Mouse (Mus musculus) hindbrain, embryonic 13.5 days (tissue): ENCODE data around the gene Cygb. TPM values are rescaled to one million over a fixed set of nuclear protein-coding genes. Genes with fewer than 3 reads are reported as not detected.

Experiments used
- ATAC-seq: fragments of 200-750 bp; cut with Nextera tagmentation; 2 replicates; pipeline ENCODE4 v1.8.0; 2017; ENCODE audit warnings: moderate TSS enrichment; ENCODE audit not compliant: low FRiP score
- H3K27ac ChIP-seq: fragments of 300-500 bp; sonication (generic); 2 replicates; pipeline ENCODE4 v1.5.1; 2015; ENCODE audit warnings: inconsistent platforms, mild to moderate bottlenecking, moderate library complexity
- H3K27me3 ChIP-seq: fragments of 300-500 bp; sonication (generic); 2 replicates; pipeline ENCODE4 v1.6.1; 2015; ENCODE audit warnings: mild to moderate bottlenecking, inconsistent platforms
- H3K36me3 ChIP-seq: fragments of 300-500 bp; sonication (generic); 2 replicates; pipeline ENCODE4 v1.6.1; 2015; ENCODE audit warnings: mild to moderate bottlenecking, inconsistent platforms
- H3K4me1 ChIP-seq: fragments of 300-500 bp; sonication (generic); replicated peaks from 2 replicates; pipeline ENCODE4 v1.6.1; 2015; ENCODE audit warnings: inconsistent platforms
- H3K4me2 ChIP-seq: fragments of 300-500 bp; sonication (generic); 2 replicates; pipeline ENCODE4 v1.6.1; 2015; ENCODE audit warnings: inconsistent platforms, mild to moderate bottlenecking, moderate library complexity
- H3K4me3 ChIP-seq: fragments of 300-500 bp; sonication (generic); 2 replicates; pipeline ENCODE4 v1.5.1; 2015; ENCODE audit warnings: mild to moderate bottlenecking, inconsistent platforms
- H3K9ac ChIP-seq: fragments of 300-500 bp; sonication (generic); 2 replicates; pipeline ENCODE4 v1.6.1; 2015; ENCODE audit warnings: mild to moderate bottlenecking, inconsistent platforms
- H3K9me3 ChIP-seq: fragments of 300-500 bp; sonication (generic); 2 replicates; pipeline ENCODE4 v1.6.1; 2016; ENCODE audit warnings: inconsistent platforms
- WGBS: fragments of 180-500 bp; shearing (Covaris S2); methylation state at CpG from one replicate; pipeline ENCODE4 v1.1.7; 2015; 5-methylcytosine and 5-hydroxymethylcytosine counted together
- polyA plus RNA-seq: library from polyadenylated mRNA; unstranded; fragments of >200 nt; fragmentation: Nextera tagmentation; extraction: Ambion mirVana; gene quantifications from 2 replicates; pipeline ENCODE4 v1.2.1, GENCODE M21; 2015

The Cygb gene
- 16.4 and 18.1 TPM in 2 replicates for polyA plus RNA-seq

GRCm38 (mm10) chr11:116654255-116654821, at the start of gene Cygb:
Gene Cygb, minus strand, starts transcription at chr11:116654313.
- H3K36me3 ChIP-seq, result peaks cover 3% of the 10 kb centered on the region
- WGBS, result 7% methylated on average over 28 of the region's 28 CpGs
- H3K4me1 ChIP-seq, result peaks cover 61% of the 10 kb centered on the region
- peak within 1 kb of the TSS; percentile 56 for H3K4me3 ChIP-seq
- ATAC-seq, result peak; percentile 19
- H3K9ac ChIP-seq, result peak within 1 kb of the TSS; percentile 89
- peak within 1 kb of the TSS; percentile 93 for H3K4me2 ChIP-seq
- peak within 1 kb of the TSS; percentile 52 for H3K27ac ChIP-seq
- H3K27me3 ChIP-seq, result peaks cover 52% of the 10 kb centered on the region
- no peaks in the 10 kb centered on the region for H3K9me3 ChIP-seq

- H3K9me3 ChIP-seq, result no peaks in the 10 kb centered on the region
- no peak overlapping the region for H3K4me3 ChIP-seq
- peaks cover 12% of the 10 kb centered on the region; the same call in 1 of the 2 replicates for H3K27me3 ChIP-seq
- ATAC-seq, result no peak
- no peaks in the 10 kb centered on the region for H3K4me1 ChIP-seq
- no peaks in the 10 kb centered on the region for H3K36me3 ChIP-seq
- WGBS, result 51% methylated on average over 5 of the region's 5 CpGs
- H3K9ac ChIP-seq, result no peak overlapping the region
- H3K4me2 ChIP-seq, result no peak overlapping the region
- no peak overlapping the region for H3K27ac ChIP-seq
These were observed 47.3 kb upstream of the Cygb start for GRCm38 (mm10) chr11:116701377-116701841.

- no peak overlapping the region for H3K9ac ChIP-seq
- H3K9me3 ChIP-seq, result no peaks in the 10 kb centered on the region
- no peak overlapping the region for H3K4me2 ChIP-seq
- no peaks in the 10 kb centered on the region for H3K36me3 ChIP-seq
- peaks cover 49% of the 10 kb centered on the region for H3K27me3 ChIP-seq
- peaks cover 18% of the 10 kb centered on the region for H3K4me1 ChIP-seq
- 70% methylated on average over 9 of the region's 9 CpGs for WGBS
- no peak overlapping the region for H3K4me3 ChIP-seq
- H3K27ac ChIP-seq, result no peak overlapping the region
- ATAC-seq, result no peak
These were observed 43.4 kb upstream of the Cygb start for GRCm38 (mm10) chr11:116697521-116697920.

GRCm38 (mm10) chr11:116696426-116696825, 42.3 kb upstream of the Cygb start:
- Histone ChIP-seq H3K36me3 (no peaks in the 10 kb centered on the region), H3K27ac (no peak overlapping the region), H3K4me2 (no peak overlapping the region), H3K4me1 (peaks cover 18% of the 10 kb centered on the region), H3K9ac (no peak overlapping the region), H3K27me3 (peaks cover 50% of the 10 kb centered on the region), H3K9me3 (no peaks in the 10 kb centered on the region), H3K4me3 (no peak overlapping the region)
- 92% methylated on average over 4 of the region's 4 CpGs for WGBS
- no peak for ATAC-seq

- H3K4me3 ChIP-seq, result no peak overlapping the region
- 18% methylated on average over 23 of the region's 23 CpGs for WGBS
- H3K9me3 ChIP-seq, result no peaks in the 10 kb centered on the region
- H3K27me3 ChIP-seq, result peaks cover 50% of the 10 kb centered on the region
- no peak overlapping the region for H3K27ac ChIP-seq
- no peaks in the 10 kb centered on the region for H3K36me3 ChIP-seq
- no peak for ATAC-seq
- peaks cover 18% of the 10 kb centered on the region for H3K4me1 ChIP-seq
- no peak overlapping the region for H3K9ac ChIP-seq
- H3K4me2 ChIP-seq, result peak overlapping the region; percentile 68
These were observed 41.2 kb upstream of the Cygb start for GRCm38 (mm10) chr11:116695194-116695880.

GRCm38 (mm10) chr11:116694250-116695193, 40.4 kb upstream of the Cygb start:
- peaks cover 18% of the 10 kb centered on the region for H3K4me1 ChIP-seq
- H3K27me3 ChIP-seq, result peaks cover 50% of the 10 kb centered on the region
- peak overlapping the region; percentile 68 for H3K9ac ChIP-seq
- no peak for ATAC-seq
- WGBS, result 1% methylated on average over 63 of the region's 73 CpGs
- no peak overlapping the region for H3K27ac ChIP-seq
- peak overlapping the region; percentile 43 for H3K4me3 ChIP-seq
- H3K36me3 ChIP-seq, result no peaks in the 10 kb centered on the region
- H3K4me2 ChIP-seq, result peak overlapping the region; percentile 68
- no peaks in the 10 kb centered on the region for H3K9me3 ChIP-seq

DNA sequence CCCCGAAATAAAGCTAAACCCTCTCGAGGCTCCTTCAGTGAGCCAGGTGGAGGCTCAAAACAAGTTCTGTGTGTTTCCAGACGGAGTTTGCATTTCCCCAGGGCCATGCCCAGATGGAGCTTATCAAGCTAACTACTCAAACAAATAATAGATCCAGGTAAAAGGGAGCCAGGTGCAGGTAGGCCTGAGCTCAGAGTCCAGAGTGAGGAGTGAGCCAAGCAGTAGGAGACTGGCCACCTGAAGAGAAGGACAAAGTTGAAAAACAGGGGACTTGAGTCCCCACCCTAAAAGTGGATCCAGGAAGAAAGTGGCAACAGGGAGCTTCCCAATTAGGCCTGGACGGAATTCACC, 39.8 kb upstream of the Cygb start:
- 40% methylated on average over 4 of the region's 4 CpGs for WGBS
- H3K9me3 ChIP-seq, result no peaks in the 10 kb centered on the region

DNA sequence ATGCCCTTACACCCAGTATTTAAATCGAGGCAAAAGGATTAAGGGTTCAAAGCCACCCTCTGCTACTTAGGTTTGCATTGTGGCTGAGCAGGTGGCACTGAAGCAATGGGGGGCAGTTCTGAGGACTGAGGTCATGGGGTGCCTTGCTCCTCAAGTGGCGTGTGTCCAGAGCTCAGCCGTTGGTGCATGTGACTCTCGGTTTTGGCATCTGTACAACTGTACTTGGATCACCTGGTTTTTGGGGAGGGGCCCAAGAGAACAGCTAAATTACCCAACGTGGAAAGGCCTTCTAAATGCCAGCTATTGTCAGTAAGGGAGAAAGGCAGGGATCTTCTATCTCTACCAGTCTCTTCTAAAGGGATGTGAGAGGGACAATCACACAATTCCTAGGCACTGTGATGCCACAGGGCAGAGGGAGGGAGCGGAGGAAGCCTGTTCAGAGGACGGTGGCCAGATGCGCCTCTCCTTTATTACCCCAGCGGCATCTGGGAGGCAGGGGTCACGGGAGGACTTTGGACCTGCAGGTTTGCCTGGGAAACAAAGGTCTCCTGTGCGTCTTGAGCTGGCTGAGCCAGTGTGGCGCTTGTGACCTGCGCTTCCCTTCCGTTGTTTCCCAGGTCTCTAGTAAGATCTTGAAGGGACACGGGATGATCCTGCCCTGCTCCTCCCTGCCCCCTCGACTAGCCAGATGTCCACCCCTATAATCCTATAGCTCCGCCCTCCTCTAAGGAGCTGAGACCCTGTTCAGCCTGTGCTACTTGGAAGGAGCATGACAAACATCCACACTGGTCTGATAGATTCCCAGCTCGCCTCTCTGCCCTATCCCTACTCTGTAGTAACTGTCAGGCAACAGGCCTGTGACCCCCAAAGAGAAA, 36.8 kb upstream of the Cygb start:
- 44% methylated on average over 18 of the region's 18 CpGs for WGBS
- ATAC-seq, result no peak
- no peak overlapping the region for H3K27ac ChIP-seq

More for the DNA sequence above, 39.8 kb upstream of the Cygb start:
- peak overlapping the region; percentile 43 for H3K4me3 ChIP-seq
- H3K36me3 ChIP-seq, result no peaks in the 10 kb centered on the region
- H3K4me2 ChIP-seq, result peak overlapping the region; percentile 68
- H3K27ac ChIP-seq, result no peak overlapping the region
- no peak for ATAC-seq
- H3K4me1 ChIP-seq, result peaks cover 18% of the 10 kb centered on the region
- peak overlapping the region; percentile 68 for H3K9ac ChIP-seq
- H3K27me3 ChIP-seq, result peaks cover 50% of the 10 kb centered on the region

DNA sequence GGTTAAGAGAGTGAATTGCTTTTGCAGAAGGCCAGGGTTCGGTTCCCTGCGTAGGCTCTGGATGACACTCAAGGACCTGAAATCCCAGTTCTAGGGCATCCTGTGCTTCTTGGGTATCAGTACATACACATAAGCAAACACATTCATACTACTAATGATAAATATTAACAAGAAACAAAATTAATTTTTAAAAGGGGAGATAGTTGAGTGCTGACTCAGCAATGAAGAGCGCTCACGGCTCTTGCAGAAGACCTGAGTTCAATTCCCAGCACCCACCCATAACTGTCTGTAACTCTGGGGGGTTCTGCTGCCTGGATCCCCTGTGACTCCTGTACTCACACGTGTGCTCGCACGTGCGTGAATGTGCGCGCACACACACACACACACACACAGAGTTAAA, 35.5 kb upstream of the Cygb start:
- peaks cover 8% of the 10 kb centered on the region for H3K4me1 ChIP-seq
- no peaks in the 10 kb centered on the region for H3K9me3 ChIP-seq
- H3K4me3 ChIP-seq, result no peak overlapping the region
- H3K36me3 ChIP-seq, result peaks cover 7% of the 10 kb centered on the region; the same call in 1 of the 2 replicates
- H3K27me3 ChIP-seq, result peaks cover 20% of the 10 kb centered on the region
- H3K4me2 ChIP-seq, result no peak overlapping the region
- 97% methylated on average over 10 of the region's 10 CpGs for WGBS
- no peak for ATAC-seq
- no peak overlapping the region for H3K27ac ChIP-seq
- no peak overlapping the region for H3K9ac ChIP-seq

More for the DNA sequence above, 36.8 kb upstream of the Cygb start:
- Histone ChIP-seq H3K4me2 (no peak overlapping the region), H3K27me3 (peaks cover 33% of the 10 kb centered on the region), H3K4me3 (no peak overlapping the region), H3K9me3 (no peaks in the 10 kb centered on the region), H3K36me3 (peaks cover under 1% of the 10 kb centered on the region; the same call in 1 of the 2 replicates), H3K9ac (no peak overlapping the region), H3K4me1 (peaks cover 18% of the 10 kb centered on the region)

DNA sequence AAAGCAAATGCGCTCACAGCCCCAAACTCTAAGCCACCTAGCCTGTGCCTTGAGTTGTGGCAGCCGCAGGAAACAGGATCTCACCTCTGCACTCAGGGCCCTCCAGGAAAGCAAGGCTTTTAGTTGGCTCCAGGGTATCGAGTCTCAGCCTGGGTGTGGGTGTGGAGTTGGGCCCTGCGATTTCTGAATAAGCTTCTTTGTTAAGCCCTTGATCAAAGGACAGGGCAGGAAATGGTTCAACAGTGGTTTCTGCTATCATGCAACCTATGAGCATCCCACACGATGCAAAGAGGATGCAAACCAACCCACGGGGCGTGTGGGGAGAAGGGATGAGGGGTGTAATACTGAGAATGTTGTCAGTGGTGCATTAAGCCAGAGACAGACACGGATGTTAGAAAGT, 33.8 kb upstream of the Cygb start:
- WGBS, result 85% methylated on average over 8 of the region's 8 CpGs
- peaks cover 4% of the 10 kb centered on the region; the same call in 1 of the 2 replicates for H3K27me3 ChIP-seq
- ATAC-seq, result no peak
- H3K9ac ChIP-seq, result no peak overlapping the region
- no peaks in the 10 kb centered on the region for H3K4me1 ChIP-seq
- H3K4me2 ChIP-seq, result no peak overlapping the region
- no peak overlapping the region for H3K4me3 ChIP-seq
- no peak overlapping the region for H3K27ac ChIP-seq
- H3K9me3 ChIP-seq, result no peaks in the 10 kb centered on the region
- peaks cover 9% of the 10 kb centered on the region; the same call in 1 of the 2 replicates for H3K36me3 ChIP-seq

DNA sequence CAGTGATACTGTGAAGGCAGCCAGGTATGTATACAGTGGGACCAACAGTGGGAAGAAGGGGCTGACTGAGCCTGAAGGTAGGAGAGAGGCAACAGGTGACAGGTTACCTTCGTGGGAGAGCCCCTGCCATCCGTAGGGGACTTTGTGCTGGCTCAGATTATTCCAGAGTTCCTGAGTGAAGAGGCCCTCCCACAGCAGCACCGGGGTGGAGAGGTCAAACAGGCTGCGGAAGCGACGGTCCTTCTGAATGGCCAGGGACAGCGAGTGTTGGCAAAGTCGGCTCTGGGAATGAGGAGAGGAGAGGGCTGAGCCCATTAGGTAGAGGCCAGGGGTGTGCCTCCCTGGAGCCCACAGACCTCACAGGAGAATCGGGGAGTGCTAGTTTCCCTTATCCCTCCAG, 31.6 kb upstream of the Cygb start:
- ATAC-seq, result no peak
- H3K4me1 ChIP-seq, result no peaks in the 10 kb centered on the region
- no peak overlapping the region for H3K27ac ChIP-seq
- no peaks in the 10 kb centered on the region for H3K27me3 ChIP-seq
- H3K36me3 ChIP-seq, result peaks cover 19% of the 10 kb centered on the region
- no peaks in the 10 kb centered on the region for H3K9me3 ChIP-seq
- H3K9ac ChIP-seq, result no peak overlapping the region
- WGBS, result 72% methylated on average over 9 of the region's 9 CpGs
- H3K4me2 ChIP-seq, result no peak overlapping the region
- H3K4me3 ChIP-seq, result no peak overlapping the region
